Mouse (Mus musculus): ENCODE data around the gene Apba3. TPM values are rescaled to one million over a fixed set of nuclear protein-coding genes. Genes with fewer than 3 reads are reported as not detected.
A peak's percentile ranks its signal among the peaks of the same experiment; 100 is the strongest.

Apba3 gene
- polyA plus RNA-seq, 1 experiment from 2014 or later = 83.1 TPM

- H3K4me2 ChIP-seq (ENCODE audit: low read depth, low read length) = peak overlapping the region; percentile 57
- H3K27me3 ChIP-seq (replicated peaks; ENCODE audit: control insufficient read depth, insufficient read depth, low read length) = no peaks in the 10 kb centered on the region
- H3K27ac ChIP-seq (ENCODE audit: low read length) = peak overlapping the region; percentile 94
- H3K9me3 ChIP-seq (ENCODE audit: control insufficient read depth, low read length) = no peaks in the 10 kb centered on the region
- H3K9ac ChIP-seq (ENCODE audit: low read depth, low read length) = peak overlapping the region; percentile 72
- H3K36me3 ChIP-seq (ENCODE audit: control insufficient read depth, insufficient read depth, low read length) = peaks cover 26% of the 10 kb centered on the region
- ATAC-seq = no peak
- H3K4me1 ChIP-seq (ENCODE audit: control insufficient read depth, insufficient read depth, low read length) = peaks cover 46% of the 10 kb centered on the region
- peak overlapping the region; percentile 94 for H3K4me3 ChIP-seq (ENCODE audit: low read length)
- 1% methylated on average over 38 of the region's 38 CpGs for WGBS
Observed at GRCm38 (mm10) chr10:81319741-81320549, 53.2 kb downstream of the Apba3 start.

DNA sequence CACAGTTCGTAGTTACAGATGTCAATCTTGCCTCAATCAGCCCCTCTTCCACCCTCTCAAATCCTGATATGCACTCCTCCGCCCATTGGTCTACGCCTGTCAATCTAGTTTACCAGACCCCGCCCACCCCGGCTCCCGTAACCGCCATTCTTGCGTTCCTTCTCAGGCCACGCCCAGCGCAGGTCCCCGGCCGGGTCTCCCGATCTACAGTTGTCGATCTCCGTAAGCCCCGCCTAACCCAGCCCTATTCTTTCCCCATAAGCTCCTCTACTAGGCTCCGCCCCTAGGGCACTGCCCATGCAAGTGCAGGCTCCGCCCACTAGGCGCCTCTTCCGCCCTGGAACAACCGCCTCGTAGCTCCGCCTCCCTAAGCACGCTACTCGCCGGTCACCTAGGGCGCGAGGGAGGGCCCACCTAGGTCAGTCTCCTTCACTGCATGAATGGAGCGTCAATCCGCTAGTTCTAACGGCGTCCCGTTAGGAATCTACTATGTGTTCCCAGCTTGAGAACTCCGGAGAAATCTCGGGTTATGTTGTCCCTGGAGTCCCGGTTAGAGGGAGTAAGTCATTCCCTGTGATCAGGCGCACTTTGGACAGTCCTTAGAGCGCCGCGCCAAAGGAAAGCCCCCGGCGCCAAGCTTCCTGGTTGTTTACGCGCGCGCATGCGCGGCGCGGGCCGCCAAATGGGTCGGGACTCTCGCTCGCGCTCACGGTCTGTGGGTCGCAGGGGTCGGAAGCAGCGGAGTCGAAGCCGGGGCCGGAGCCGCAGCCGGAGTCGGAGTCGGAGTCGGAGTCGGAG is 54.0 kb downstream of the Apba3 start, which contains the start of gene Cactin:
Gene Cactin (plus strand): TSS at position 554 of the 798 bp plus-strand sequence.
- Histone ChIP-seq H3K4me1 (ENCODE audit: control insufficient read depth, insufficient read depth, low read length) (peaks cover 46% of the 10 kb centered on the region), H3K9me3 (ENCODE audit: control insufficient read depth, low read length) (no peaks in the 10 kb centered on the region), H3K36me3 (ENCODE audit: control insufficient read depth, insufficient read depth, low read length) (peaks cover 31% of the 10 kb centered on the region), H3K4me2 (ENCODE audit: low read depth, low read length) (peak within 1 kb of the TSS; percentile 82), H3K9ac (ENCODE audit: low read depth, low read length) (peak within 1 kb of the TSS; percentile 93), H3K4me3 (ENCODE audit: low read length) (peak within 1 kb of the TSS; percentile 94), H3K27ac (ENCODE audit: low read length) (peak within 1 kb of the TSS; percentile 94), H3K27me3 (replicated peaks; ENCODE audit: control insufficient read depth, insufficient read depth, low read length) (no peaks in the 10 kb centered on the region)
- peak; percentile 91 for ATAC-seq
- WGBS = under 1% methylated on average over 68 of the region's 68 CpGs

DNA sequence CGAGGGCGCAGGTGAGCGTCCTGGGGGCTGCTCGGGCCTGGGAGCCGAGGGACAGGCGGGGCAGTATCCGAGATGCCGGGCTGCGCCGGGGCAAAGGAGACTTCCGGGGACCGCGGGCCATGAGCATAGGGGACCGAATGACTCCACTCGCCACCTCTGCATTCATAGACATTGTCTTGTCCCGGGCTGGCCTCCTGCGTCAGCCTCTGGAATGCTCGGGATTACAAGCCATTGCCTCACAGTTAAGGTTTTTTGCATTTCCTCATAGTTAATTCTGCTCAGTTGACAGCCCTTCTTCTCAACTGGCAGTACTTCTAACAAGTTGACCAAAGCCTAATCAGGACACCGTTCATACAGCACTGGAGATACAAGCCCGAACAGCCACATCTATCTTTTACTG is 54.7 kb downstream of the Apba3 start:
- Histone ChIP-seq H3K4me3 (ENCODE audit: low read length) (peak overlapping the region; percentile 94), H3K4me1 (ENCODE audit: control insufficient read depth, insufficient read depth, low read length) (peaks cover 39% of the 10 kb centered on the region), H3K9me3 (ENCODE audit: control insufficient read depth, low read length) (no peaks in the 10 kb centered on the region), H3K9ac (ENCODE audit: low read depth, low read length) (peak overlapping the region; percentile 93), H3K27ac (ENCODE audit: low read length) (peak overlapping the region; percentile 87), H3K4me2 (ENCODE audit: low read depth, low read length) (peak overlapping the region; percentile 82), H3K27me3 (replicated peaks; ENCODE audit: control insufficient read depth, insufficient read depth, low read length) (no peaks in the 10 kb centered on the region), H3K36me3 (ENCODE audit: control insufficient read depth, insufficient read depth, low read length) (peaks cover 38% of the 10 kb centered on the region)
- ATAC-seq = no peak; the same call in 1 of the 2 replicates
- WGBS = 2% methylated on average over 20 of the region's 20 CpGs

DNA sequence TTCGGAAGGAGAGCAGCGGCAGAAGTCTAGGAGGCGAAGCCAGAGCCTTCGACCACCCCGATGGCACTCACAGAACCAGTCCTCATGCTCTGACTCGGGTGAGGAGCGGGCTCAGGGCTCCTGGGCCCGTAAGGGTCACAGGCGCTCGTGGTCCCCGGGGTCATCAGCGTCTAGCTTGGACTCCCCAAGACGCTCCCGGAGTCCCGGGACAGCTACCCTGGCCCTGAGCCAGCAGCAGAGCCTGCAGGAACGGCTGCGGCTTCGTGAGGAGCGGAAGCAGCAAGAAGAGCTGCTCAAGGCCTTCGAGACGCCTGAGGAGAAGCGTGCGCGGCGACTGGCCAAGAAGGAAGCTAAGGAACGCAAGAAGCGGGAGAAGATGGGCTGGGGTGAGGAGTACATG is 55.7 kb downstream of the Apba3 start:
- H3K27ac ChIP-seq (ENCODE audit: low read length) = no peak overlapping the region
- no peaks in the 10 kb centered on the region for H3K27me3 ChIP-seq (replicated peaks; ENCODE audit: control insufficient read depth, insufficient read depth, low read length)
- 92% methylated on average over 27 of the region's 27 CpGs for WGBS
- no peaks in the 10 kb centered on the region for H3K9me3 ChIP-seq (ENCODE audit: control insufficient read depth, low read length)
- peaks cover 29% of the 10 kb centered on the region for H3K4me1 ChIP-seq (ENCODE audit: control insufficient read depth, insufficient read depth, low read length)
- no peak overlapping the region for H3K9ac ChIP-seq (ENCODE audit: low read depth, low read length)
- H3K4me2 ChIP-seq (ENCODE audit: low read depth, low read length) = no peak overlapping the region
- no peak overlapping the region; the same call in 1 of the 2 replicates for H3K4me3 ChIP-seq (ENCODE audit: low read length)
- peaks cover 46% of the 10 kb centered on the region for H3K36me3 ChIP-seq (ENCODE audit: control insufficient read depth, insufficient read depth, low read length)
- ATAC-seq = no peak

Small RNA genes lying within 50 kb of the gene (microRNA-seq; reads per million reads assigned to microRNA genes)
- gene Mir3057 = 10.2 reads per million, percentile 22 among the genes with 10 or more reads in this experiment

Other genes with a start within 250 kb of the Apba3 start
- gene Diras1, start 241.3 kb upstream of the Apba3 start, polyA plus RNA-seq (2015; fragmentation: Nextera tagmentation; extraction: Ambion mirVana) = 0.61 and 0.92 TPM in 2 replicates
- gene Slc39a3, start 229.5 kb upstream of the Apba3 start, polyA plus RNA-seq (2015; fragmentation: Nextera tagmentation; extraction: Ambion mirVana) = 18.1 and 18.9 TPM in 2 replicates
- gene Sgta, start 206.8 kb upstream of the Apba3 start, polyA plus RNA-seq (2015; fragmentation: Nextera tagmentation; extraction: Ambion mirVana) = 204 TPM in 2 replicates
- gene Thop1, start 196.9 kb upstream of the Apba3 start, polyA plus RNA-seq (2015; fragmentation: Nextera tagmentation; extraction: Ambion mirVana) = 48.7 and 53.8 TPM in 2 replicates
- 123 and 180 TPM in 2 replicates for gene Creb3l3, start 168.1 kb upstream of the Apba3 start, polyA plus RNA-seq (2015; fragmentation: Nextera tagmentation; extraction: Ambion mirVana)
- 214 and 225 TPM in 2 replicates for gene Map2k2, start 161.0 kb upstream of the Apba3 start, polyA plus RNA-seq (2015; fragmentation: Nextera tagmentation; extraction: Ambion mirVana)
- 46.2 and 47.4 TPM in 2 replicates for gene Zbtb7a, start 131.7 kb upstream of the Apba3 start, polyA plus RNA-seq (2015; fragmentation: Nextera tagmentation; extraction: Ambion mirVana)
- gene Pias4, start 99.0 kb upstream of the Apba3 start, polyA plus RNA-seq (2015; fragmentation: Nextera tagmentation; extraction: Ambion mirVana) = 52.5 and 54.4 TPM in 2 replicates
- 526 and 531 TPM in 2 replicates for gene Eef2, start 90.3 kb upstream of the Apba3 start, polyA plus RNA-seq (2015; fragmentation: Nextera tagmentation; extraction: Ambion mirVana)
- 15.4 and 47.6 TPM in 2 replicates for gene Dapk3, start 84.0 kb upstream of the Apba3 start, polyA plus RNA-seq (2015; fragmentation: Nextera tagmentation; extraction: Ambion mirVana)
- not detected in 2 replicates for gene 4930442H23Rik, start 83.1 kb upstream of the Apba3 start, polyA plus RNA-seq (2015; fragmentation: Nextera tagmentation; extraction: Ambion mirVana)
- gene Nmrk2, start 64.9 kb upstream of the Apba3 start, polyA plus RNA-seq (2015; fragmentation: Nextera tagmentation; extraction: Ambion mirVana) = 0.17 TPM in 1 of 2 replicates, not detected in the other
- 1.4 and 1.5 TPM in 2 replicates for gene Atcay, start 36.1 kb upstream of the Apba3 start, polyA plus RNA-seq (2015; fragmentation: Nextera tagmentation; extraction: Ambion mirVana)
- gene Zfr2, start 33.8 kb upstream of the Apba3 start, polyA plus RNA-seq (2015; fragmentation: Nextera tagmentation; extraction: Ambion mirVana) = 7.1 and 8.0 TPM in 2 replicates
- gene Matk, start 14.0 kb upstream of the Apba3 start, polyA plus RNA-seq (2015; fragmentation: Nextera tagmentation; extraction: Ambion mirVana) = 2.0 and 2.3 TPM in 2 replicates
- 240 and 249 TPM in 2 replicates for gene Mrpl54, start within 50 bp of the Apba3 start, polyA plus RNA-seq (2015; fragmentation: Nextera tagmentation; extraction: Ambion mirVana)
- gene Tjp3, start 24.6 kb downstream of the Apba3 start, polyA plus RNA-seq (2015; fragmentation: Nextera tagmentation; extraction: Ambion mirVana) = 53.2 and 56.6 TPM in 2 replicates
- 35.4 and 40.5 TPM in 2 replicates for gene Pip5k1c, start 26.0 kb downstream of the Apba3 start, polyA plus RNA-seq (2015; fragmentation: Nextera tagmentation; extraction: Ambion mirVana)
- gene Cactin, start 54.1 kb downstream of the Apba3 start, polyA plus RNA-seq (2015; fragmentation: Nextera tagmentation; extraction: Ambion mirVana) = 28.7 and 29.0 TPM in 2 replicates
- 21.2 and 21.3 TPM in 2 replicates for gene Tbxa2r, start 61.8 kb downstream of the Apba3 start, polyA plus RNA-seq (2015; fragmentation: Nextera tagmentation; extraction: Ambion mirVana)
- gene Gipc3, start 76.3 kb downstream of the Apba3 start, polyA plus RNA-seq (2015; fragmentation: Nextera tagmentation; extraction: Ambion mirVana) = 0.06 and 0.12 TPM in 2 replicates
- 69.0 and 71.4 TPM in 2 replicates for gene Hmg20b, start 83.5 kb downstream of the Apba3 start, polyA plus RNA-seq (2015; fragmentation: Nextera tagmentation; extraction: Ambion mirVana)
- gene Mfsd12, start 90.5 kb downstream of the Apba3 start, polyA plus RNA-seq (2015; fragmentation: Nextera tagmentation; extraction: Ambion mirVana) = 21.6 and 32.4 TPM in 2 replicates
- 1.4 and 2.7 TPM in 2 replicates for gene 4930404N11Rik, start 98.9 kb downstream of the Apba3 start, polyA plus RNA-seq (2015; fragmentation: Nextera tagmentation; extraction: Ambion mirVana)
- 73.2 and 78.7 TPM in 2 replicates for gene Fzr1, start 111.6 kb downstream of the Apba3 start, polyA plus RNA-seq (2015; fragmentation: Nextera tagmentation; extraction: Ambion mirVana)
- gene Dohh, start 117.5 kb downstream of the Apba3 start, polyA plus RNA-seq (2015; fragmentation: Nextera tagmentation; extraction: Ambion mirVana) = 102 and 109 TPM in 2 replicates
- gene Gm48551, start 117.5 kb downstream of the Apba3 start, polyA plus RNA-seq (2015; fragmentation: Nextera tagmentation; extraction: Ambion mirVana) = 2.9 and 3.7 TPM in 2 replicates
- gene Gm48552, start 122.0 kb downstream of the Apba3 start, polyA plus RNA-seq (2015; fragmentation: Nextera tagmentation; extraction: Ambion mirVana) = 0.55 and 1.8 TPM in 2 replicates
- 426 and 504 TPM in 2 replicates for gene Smim24, start 126.1 kb downstream of the Apba3 start, polyA plus RNA-seq (2015; fragmentation: Nextera tagmentation; extraction: Ambion mirVana)
- 49.8 and 55.8 TPM in 2 replicates for gene Nfic, start 188.7 kb downstream of the Apba3 start, polyA plus RNA-seq (2015; fragmentation: Nextera tagmentation; extraction: Ambion mirVana)
- 1.4 and 1.5 TPM in 2 replicates for gene Celf5, start 215.7 kb downstream of the Apba3 start, polyA plus RNA-seq (2015; fragmentation: Nextera tagmentation; extraction: Ambion mirVana)
- gene Ncln, start 229.4 kb downstream of the Apba3 start, polyA plus RNA-seq (2015; fragmentation: Nextera tagmentation; extraction: Ambion mirVana) = 126 and 137 TPM in 2 replicates
- 0.86 and 0.99 TPM in 2 replicates for gene S1pr4, start 233.2 kb downstream of the Apba3 start, polyA plus RNA-seq (2015; fragmentation: Nextera tagmentation; extraction: Ambion mirVana)

Data from intestine, embryonic 16.5 days (tissue).